Mouse (Mus musculus) frontal cortex, postnatal 25 days (tissue): ENCODE results near the gene Gm28269.

Source experiments
- DNase-seq, 2 experiments: peaks; one replicate each; pipeline ENCODE4 v3.0.0; 2022; ENCODE audit warnings: low spot score in 2 of 2

Gm28269 gene

GRCm38 (mm10) chrX:21744997-21745396, at the start of gene Gm28269:
Gene Gm28269 (minus strand): TSS chrX:21745097.
- DNase-seq = no peak

- no peak for DNase-seq
These were observed 28.0 kb downstream of the Gm28269 start for GRCm38 (mm10) chrX:21716885-21717284.

- no peak for DNase-seq
These were observed 29.6 kb downstream of the Gm28269 start for GRCm38 (mm10) chrX:21715293-21715692.

- no peak for DNase-seq
These were observed 30.1 kb downstream of the Gm28269 start, which contains the start of gene Slc6a14 for GRCm38 (mm10) chrX:21714829-21715228. Gene Slc6a14 (plus strand): TSS chrX:21714896.

GRCm38 (mm10) chrX:21704470-21704869, 40.4 kb downstream of the Gm28269 start:
- no peak for DNase-seq

GRCm38 (mm10) chrX:21701646-21702045, 43.3 kb downstream of the Gm28269 start:
- DNase-seq = no peak

- DNase-seq = no peak
These were observed 49.2 kb downstream of the Gm28269 start for GRCm38 (mm10) chrX:21695687-21696086.

- DNase-seq = no peak
These were observed 49.7 kb downstream of the Gm28269 start for GRCm38 (mm10) chrX:21695220-21695619.
